Mouse (Mus musculus): ENCODE data around the gene Hsd11b2. TPM values are rescaled to one million over a fixed set of nuclear protein-coding genes. Genes with fewer than 3 reads are reported as not detected.
"Not testable (repeated sequence)": the region's sequence is repeated elsewhere in the genome, so short reads cannot be mapped to it uniquely, and the experiment has no call there.

The Hsd11b2 gene
- total RNA-seq, 2 experiments from 2014 or later: 1.9 to 2.1 TPM

DNA sequence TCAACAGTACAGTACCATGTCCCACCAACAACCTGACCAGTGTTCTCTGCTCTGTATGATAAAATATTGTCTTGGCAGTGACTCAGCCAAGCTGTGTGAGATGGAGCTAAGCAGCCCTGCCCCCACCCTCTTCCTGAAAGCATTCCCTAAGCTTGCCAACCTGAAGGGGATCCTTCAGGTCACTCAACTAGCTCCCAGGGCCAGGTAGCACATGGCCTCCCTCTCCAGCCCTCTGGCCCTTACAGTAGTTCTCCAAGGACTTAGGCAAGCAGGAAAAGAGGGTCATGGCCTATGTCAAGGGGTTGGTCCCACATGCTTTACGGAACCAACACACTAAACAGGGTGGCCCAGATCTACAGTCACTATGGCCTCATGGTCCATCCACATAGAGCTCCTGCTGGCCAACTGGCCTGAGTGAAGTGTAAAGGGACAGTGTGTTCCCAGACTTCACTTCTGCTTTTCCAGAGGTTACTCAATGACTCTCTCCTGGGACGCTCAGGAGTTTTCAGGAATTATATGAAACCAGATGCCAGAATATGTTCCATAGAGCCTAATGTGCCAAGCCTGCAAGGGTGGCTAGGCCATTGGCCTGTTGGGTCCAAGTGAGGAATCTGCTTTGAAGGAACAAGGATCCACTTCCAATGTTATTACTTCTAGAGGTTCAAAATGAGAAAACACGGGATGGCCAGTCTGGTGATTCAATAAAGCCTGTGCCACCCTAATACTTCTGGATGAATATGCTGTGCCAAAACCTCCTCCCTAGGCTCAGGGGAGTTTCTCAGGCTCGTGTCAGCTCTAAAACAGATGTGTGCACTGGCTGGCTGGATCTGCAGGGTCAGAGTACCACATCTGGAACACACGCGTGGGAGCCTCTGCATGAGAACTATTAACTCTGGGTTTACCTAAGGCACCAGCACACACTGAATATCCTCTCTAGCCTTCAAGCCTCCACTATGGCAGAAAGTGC, 28.1 kb downstream of the Hsd11b2 start:
- DNase-seq: no peak
- intact Hi-C loops (cut with DNase I; ENCODE audit: low total_unique reads): no loop called here

DNA sequence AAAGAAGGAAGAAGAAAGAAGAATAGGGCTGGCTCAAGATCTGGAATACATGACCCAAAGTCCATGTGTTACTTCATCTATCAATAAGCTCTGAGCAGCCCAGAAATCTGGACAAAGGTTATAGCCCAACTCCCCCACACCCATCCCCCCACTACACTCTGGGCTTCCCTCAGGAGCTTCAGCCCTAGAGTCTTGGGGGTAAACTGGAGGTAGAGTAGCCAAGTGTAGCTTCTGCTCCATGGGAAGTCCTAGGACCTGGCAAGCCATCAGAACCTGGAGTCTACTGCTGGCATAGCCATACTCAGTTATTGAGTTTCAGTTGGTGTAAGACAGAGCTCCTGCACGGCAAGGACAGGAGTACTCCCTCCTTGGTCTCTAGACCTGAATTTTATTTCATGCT, 31.0 kb downstream of the Hsd11b2 start:
- no peak for DNase-seq
- intact Hi-C loops (cut with DNase I; ENCODE audit: low total_unique reads): no loop called here

DNA sequence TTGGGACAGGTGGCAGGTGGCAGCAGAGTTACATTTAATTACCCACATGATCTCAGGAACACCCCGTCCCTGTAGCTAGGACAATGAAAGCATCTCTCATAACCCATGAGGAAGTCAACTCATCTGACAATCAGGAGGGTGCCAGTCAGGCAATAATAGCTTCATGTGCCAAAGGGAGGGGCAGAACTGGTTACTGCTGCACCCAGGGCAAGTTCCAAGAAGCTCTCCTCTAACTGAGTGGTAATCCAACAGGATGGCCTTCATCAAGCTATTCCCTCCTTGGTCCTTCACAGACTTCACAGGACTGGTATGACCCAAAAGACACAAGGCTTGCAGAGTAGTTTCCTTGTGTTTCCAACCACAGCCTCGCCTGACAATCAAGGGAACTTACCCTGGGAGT, 31.5 kb downstream of the Hsd11b2 start:
- no peak for DNase-seq
- intact Hi-C loops (cut with DNase I; ENCODE audit: low total_unique reads): loop anchor here (5.0 kb wide), 2 partner anchors 33 to 63 kb away; partner anchors contain the start of gene Hsd11b2

GRCm38 (mm10) chr8:105552032-105552431, 33.5 kb downstream of the Hsd11b2 start:
- no peak for DNase-seq
- intact Hi-C loops (cut with DNase I; ENCODE audit: low total_unique reads): loop anchor here (5.0 kb wide), 2 partner anchors 35 to 65 kb away; partner anchors contain the start of gene Hsd11b2

- no peak for DNase-seq
Measured at GRCm38 (mm10) chr8:105552824-105553223, 34.3 kb downstream of the Hsd11b2 start.

GRCm38 (mm10) chr8:105554087-105554486, 35.5 kb downstream of the Hsd11b2 start:
- DNase-seq: peak; percentile 58
- intact Hi-C loops (cut with DNase I; ENCODE audit: low total_unique reads): loop anchor here (5.0 kb wide), 2 partner anchors 37 to 67 kb away; partner anchors contain the start of gene Hsd11b2

More at GRCm38 (mm10) chr8:105552824-105553223, 34.3 kb downstream of the Hsd11b2 start:
- intact Hi-C loops (cut with DNase I; ENCODE audit: low total_unique reads): loop anchor here (5.0 kb wide), 2 partner anchors 36 to 66 kb away; partner anchors contain the start of gene Hsd11b2

GRCm38 (mm10) chr8:105555230-105555629, 36.7 kb downstream of the Hsd11b2 start:
- intact Hi-C loops (cut with DNase I; ENCODE audit: low total_unique reads): no loop called here
- no peak for DNase-seq

DNA sequence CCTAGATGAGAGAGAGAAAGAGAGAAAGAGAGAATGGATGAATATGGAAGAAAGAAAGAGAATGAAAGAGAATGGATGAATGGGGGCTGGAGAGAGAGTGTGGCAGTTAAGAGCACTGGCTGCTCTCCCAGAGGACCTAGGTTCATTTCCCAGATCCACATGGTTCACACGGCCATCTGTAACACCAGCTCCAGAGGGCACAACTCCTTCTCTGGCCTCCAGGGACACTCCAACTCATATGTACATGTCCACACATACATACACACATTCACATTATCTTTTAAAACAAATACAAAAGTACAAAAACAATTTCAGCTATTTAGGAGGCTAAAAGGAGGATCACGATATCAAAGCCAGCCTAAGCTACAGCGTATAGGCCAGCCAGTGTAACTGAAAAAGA, 44.3 kb downstream of the Hsd11b2 start:
- intact Hi-C loops (cut with DNase I; ENCODE audit: low total_unique reads): no loop called here
- DNase-seq: no peak

DNA sequence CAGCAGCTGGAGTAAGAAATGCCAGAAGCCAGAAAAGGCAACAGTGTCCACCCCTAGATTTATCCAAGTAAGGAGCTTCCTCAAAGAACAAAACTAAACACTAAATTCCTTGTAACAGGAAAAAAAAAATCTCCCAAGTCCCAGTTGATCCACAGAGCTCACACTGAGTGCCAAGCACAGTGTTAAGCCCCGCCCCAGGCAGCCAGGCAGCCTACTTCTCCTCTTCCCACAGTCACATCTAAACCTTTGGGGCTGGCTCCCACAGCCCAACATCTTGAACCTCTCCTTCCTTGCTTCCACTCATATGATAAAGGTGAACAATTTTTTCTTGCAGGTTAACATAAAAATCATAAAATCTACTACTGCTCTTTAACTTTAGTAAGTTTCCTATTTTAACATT, 45.3 kb downstream of the Hsd11b2 start:
- intact Hi-C loops (cut with DNase I; ENCODE audit: low total_unique reads): no loop called here
- no peak for DNase-seq

GRCm38 (mm10) chr8:105564573-105565229, 46.1 kb downstream of the Hsd11b2 start:
- intact Hi-C loops (cut with DNase I; ENCODE audit: low total_unique reads); DNase-seq: not testable (repeated sequence)

GRCm38 (mm10) chr8:105565401-105565881, 46.9 kb downstream of the Hsd11b2 start:
- DNase-seq: no peak
- intact Hi-C loops (cut with DNase I; ENCODE audit: low total_unique reads): no loop called here

- intact Hi-C loops (cut with DNase I; ENCODE audit: low total_unique reads): no loop called here
- DNase-seq: peak; percentile 100
Measured at GRCm38 (mm10) chr8:105565952-105566702, 47.6 kb downstream of the Hsd11b2 start, which contains the start of gene Atp6v0d1. Gene Atp6v0d1, minus strand, starts transcription at chr8:105566047.

GRCm38 (mm10) chr8:105566703-105567595, 48.4 kb downstream of the Hsd11b2 start:
- no peak for DNase-seq
- intact Hi-C loops (cut with DNase I; ENCODE audit: low total_unique reads): no loop called here

GRCm38 (mm10) chr8:105571810-105572209, 53.3 kb downstream of the Hsd11b2 start:
- no peak for DNase-seq
- intact Hi-C loops (cut with DNase I; ENCODE audit: low total_unique reads): no loop called here

GRCm38 (mm10) chr8:105573427-105573826, 54.9 kb downstream of the Hsd11b2 start:
- intact Hi-C loops (cut with DNase I; ENCODE audit: low total_unique reads): no loop called here
- DNase-seq: peak; percentile 35

All from gastrocnemius, postnatal 14 days (tissue).